Mouse (Mus musculus) lung, embryonic 16.5 days (tissue): ENCODE measurements around the gene B2m. TPM values are rescaled to one million over a fixed set of nuclear protein-coding genes. Genes with fewer than 3 reads are reported as not detected.
"Not testable (repeated sequence)": the region's sequence is repeated elsewhere in the genome, so short reads cannot be mapped to it uniquely, and the experiment has no call there.

Experiments used
- ATAC-seq: fragments of 200-750 bp; cut with Nextera tagmentation; 2 replicates; pipeline ENCODE4 v1.8.0; 2017; ENCODE audit warnings: low read depth, mild to moderate bottlenecking, moderate library complexity
- H3K27ac ChIP-seq: fragments of 300-500 bp; sonication (generic); 2 replicates; pipeline ENCODE4 v1.5.1; 2014; ENCODE audit warnings: mild to moderate bottlenecking, control low read depth, low read length
- H3K27me3 ChIP-seq: fragments of 300-500 bp; sonication (generic); 2 replicates; pipeline ENCODE4 v1.6.1; 2014; ENCODE audit warnings: low read depth, low read length, mixed read lengths; ENCODE audit not compliant: control insufficient read depth, insufficient read depth
- H3K36me3 ChIP-seq: fragments of 300-500 bp; sonication (generic); 2 replicates; pipeline ENCODE4 v1.6.1; 2014; ENCODE audit warnings: low read length; ENCODE audit not compliant: control insufficient read depth, insufficient read depth
- H3K4me1 ChIP-seq: fragments of 300-500 bp; sonication (generic); replicated peaks from 2 replicates; pipeline ENCODE4 v1.6.1; 2014; ENCODE audit warnings: low read length, mixed read lengths; ENCODE audit not compliant: control insufficient read depth, insufficient read depth
- H3K4me2 ChIP-seq: fragments of 300-500 bp; sonication (generic); 2 replicates; pipeline ENCODE4 v1.6.1; 2014; ENCODE audit warnings: low read depth, low read length, control low read depth
- H3K4me3 ChIP-seq: fragments of 300-500 bp; sonication (generic); 2 replicates; pipeline ENCODE4 v1.5.1; 2014; ENCODE audit warnings: mild to moderate bottlenecking, low read length, control low read depth
- H3K9ac ChIP-seq: fragments of 300-500 bp; sonication (generic); 2 replicates; pipeline ENCODE4 v1.6.1; 2014; ENCODE audit warnings: low read length, control low read depth
- H3K9me3 ChIP-seq: fragments of 300-500 bp; sonication (generic); 2 replicates; pipeline ENCODE4 v1.6.1; 2016; ENCODE audit warnings: low read length; ENCODE audit not compliant: control insufficient read depth
- WGBS: fragments of 180-500 bp; shearing (Covaris S2); extraction: QIAGEN DNeasy Blood & Tissue Kit; methylation state at CpG from one replicate; pipeline ENCODE4 v1.1.7; 2014; 5-methylcytosine and 5-hydroxymethylcytosine counted together
- polyA plus RNA-seq: library from polyadenylated mRNA; unstranded; fragments of >200 nt; fragmentation: Nextera tagmentation; extraction: Ambion mirVana; gene quantifications from 2 replicates; pipeline ENCODE4 v1.2.1, GENCODE M21; 2015

B2m gene
- 408 and 412 TPM in 2 replicates for polyA plus RNA-seq

- peak; percentile 99 for ATAC-seq
- Histone ChIP-seq H3K4me2 (peak within 1 kb of the TSS; percentile 74), H3K4me1 (peaks cover 13% of the 10 kb centered on the region), H3K9ac (peak within 1 kb of the TSS; percentile 87), H3K9me3 (no peaks in the 10 kb centered on the region), H3K36me3 (peaks cover 3% of the 10 kb centered on the region; the same call in 1 of the 2 replicates), H3K27me3 (no peaks in the 10 kb centered on the region), H3K27ac (peak within 1 kb of the TSS; percentile 82), H3K4me3 (peak within 1 kb of the TSS; percentile 82)
- under 1% methylated on average over 39 of the region's 40 CpGs for whole genome bisulfite sequencing
Observed at GRCm38 (mm10) chr2:122147508-122148241, at the start of gene B2m. TSS of gene B2m (plus strand) at chr2:122147686.

DNA sequence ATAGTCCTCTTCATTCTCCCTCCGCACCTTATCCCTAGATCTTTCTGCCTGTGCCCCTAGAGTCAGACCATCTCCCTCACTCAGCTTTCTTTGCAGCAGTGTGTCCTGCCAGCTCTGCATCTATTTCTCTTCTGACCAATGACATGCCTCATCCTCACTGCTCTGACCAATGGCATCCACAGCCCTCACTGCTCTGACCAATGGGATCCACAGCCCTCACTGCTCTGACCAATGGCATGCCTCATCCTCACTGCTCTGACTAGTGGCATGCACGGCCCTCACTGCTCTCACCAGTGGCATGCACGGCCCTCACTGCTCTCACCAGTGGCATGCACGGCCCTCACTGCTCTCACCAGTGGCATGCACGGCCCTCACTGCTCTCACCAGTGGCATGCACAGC lies 49.8 kb upstream of the B2m start:
- H3K27ac ChIP-seq, H3K27me3 ChIP-seq, H3K9ac ChIP-seq, ATAC-seq, H3K9me3 ChIP-seq, H3K4me3 ChIP-seq, H3K4me2 ChIP-seq, H3K4me1 ChIP-seq: not testable (repeated sequence)
- 72% methylated on average over 5 of the region's 5 CpGs for WGBS
- H3K36me3 ChIP-seq: peaks cover 26% of the 10 kb centered on the region

- Histone ChIP-seq H3K4me1 (no peaks in the 10 kb centered on the region), H3K9me3 (no peaks in the 10 kb centered on the region), H3K36me3 (peaks cover 19% of the 10 kb centered on the region), H3K9ac (no peak overlapping the region), H3K4me3 (no peak overlapping the region), H3K27me3 (no peaks in the 10 kb centered on the region), H3K4me2 (no peak overlapping the region), H3K27ac (no peak overlapping the region)
- ATAC-seq: no peak
Observed at GRCm38 (mm10) chr2:122102070-122102469, 45.4 kb upstream of the B2m start.

- Histone ChIP-seq H3K4me3 (no peak overlapping the region), H3K4me2 (no peak overlapping the region), H3K27me3 (no peaks in the 10 kb centered on the region), H3K9me3 (no peaks in the 10 kb centered on the region), H3K9ac (no peak overlapping the region), H3K36me3 (peaks cover 20% of the 10 kb centered on the region), H3K4me1 (no peaks in the 10 kb centered on the region; the same call in none of the 2 replicates), H3K27ac (no peak overlapping the region)
- no peak for ATAC-seq
- WGBS: 73% methylated on average over 14 of the region's 14 CpGs
Observed at GRCm38 (mm10) chr2:122108101-122108500, 39.4 kb upstream of the B2m start.

DNA sequence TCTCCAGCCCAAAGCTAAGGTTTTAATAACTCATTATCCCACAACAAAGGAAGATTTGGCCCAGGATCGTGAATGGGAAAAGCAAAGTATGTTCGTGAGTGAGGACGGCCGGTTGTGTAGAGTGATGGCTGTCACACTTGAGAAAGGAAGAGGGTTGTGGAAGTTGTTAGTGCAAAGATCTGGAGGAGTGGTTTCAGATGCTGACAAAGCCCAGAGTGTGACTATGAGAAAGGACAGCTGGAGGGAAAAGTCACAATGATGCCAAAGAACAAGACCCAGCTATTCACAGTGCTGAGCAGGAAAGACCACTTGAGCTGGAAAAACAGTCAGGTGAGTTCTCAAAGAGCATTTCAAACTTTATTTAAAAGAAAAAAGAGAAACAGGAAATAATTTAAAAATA lies 37.8 kb upstream of the B2m start:
- 43% methylated on average over 4 of the region's 4 CpGs for WGBS
- peak overlapping the region; percentile 73 for H3K27ac ChIP-seq
- H3K9me3 ChIP-seq: no peaks in the 10 kb centered on the region
- H3K4me3 ChIP-seq: no peak overlapping the region
- no peak overlapping the region for H3K9ac ChIP-seq
- H3K27me3 ChIP-seq: no peaks in the 10 kb centered on the region
- H3K4me1 ChIP-seq: no peaks in the 10 kb centered on the region; the same call in none of the 2 replicates
- H3K36me3 ChIP-seq: peaks cover 26% of the 10 kb centered on the region
- no peak overlapping the region for H3K4me2 ChIP-seq
- ATAC-seq: peak; percentile 95

- Histone ChIP-seq H3K4me3 (peak overlapping the region; percentile 98; the same call in 1 of the 2 replicates), H3K9me3 (no peaks in the 10 kb centered on the region), H3K36me3 (peaks cover 10% of the 10 kb centered on the region), H3K27ac (no peak overlapping the region), H3K27me3 (no peaks in the 10 kb centered on the region), H3K9ac (no peak overlapping the region), H3K4me2 (no peak overlapping the region), H3K4me1 (peaks cover 12% of the 10 kb centered on the region)
- no peak for ATAC-seq
- 78% methylated on average over 2 of the region's 2 CpGs for WGBS
Observed at GRCm38 (mm10) chr2:122116888-122117287, 30.6 kb upstream of the B2m start.

DNA sequence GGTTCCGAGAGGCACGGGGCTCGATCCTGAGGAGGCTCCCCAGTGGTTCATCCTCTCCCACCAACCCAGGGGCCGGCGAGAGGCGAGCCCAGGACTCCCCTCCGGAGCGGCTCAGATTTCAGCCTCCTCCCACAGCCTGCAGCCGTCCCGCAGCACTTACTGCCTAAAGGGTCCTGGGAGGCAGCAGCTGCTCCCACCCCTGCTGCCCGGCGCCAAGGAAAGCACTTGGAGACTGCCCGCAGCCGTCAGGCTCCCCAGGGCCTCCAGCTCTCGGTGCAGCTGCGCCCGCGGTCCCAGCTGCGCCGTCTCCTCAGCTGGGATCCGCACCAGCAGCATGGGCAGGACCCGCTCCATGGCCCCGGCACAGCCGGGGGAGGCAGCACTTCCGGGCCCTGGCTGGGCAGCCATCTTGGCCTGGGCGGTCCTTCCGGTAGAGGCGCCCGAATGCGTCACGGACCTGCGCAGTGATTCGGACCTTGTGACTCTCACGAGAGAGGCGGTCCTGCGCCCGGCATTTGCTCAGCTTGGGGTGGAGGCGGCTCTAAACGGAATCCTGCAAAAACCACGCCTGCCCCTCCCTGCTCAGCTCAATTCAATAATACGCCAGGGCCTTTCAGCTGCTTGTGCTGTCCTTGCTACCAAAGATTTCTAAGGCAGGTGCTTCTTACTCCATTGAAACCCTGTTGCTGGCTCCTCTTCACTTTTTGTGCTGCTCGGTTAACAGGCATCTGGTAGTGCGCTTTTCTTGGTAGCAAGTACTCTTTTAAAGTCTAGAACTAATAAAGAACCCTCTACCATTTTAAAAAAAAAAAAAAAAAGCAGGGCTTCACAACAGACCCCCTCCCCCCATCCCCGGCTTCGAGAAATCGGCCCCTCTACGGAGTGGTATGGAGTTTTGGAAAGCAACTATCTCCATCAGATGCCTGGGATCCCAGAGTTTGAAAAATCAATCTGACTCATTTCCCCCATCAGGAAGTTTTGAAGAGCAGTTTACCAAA lies 29.2 kb upstream of the B2m start, which contains the start of gene Spg11:
TSS of gene Spg11 (minus strand) at position 426 of the 998 bp plus-strand sequence.
- H3K4me2 ChIP-seq: peak within 1 kb of the TSS; percentile 79
- H3K4me1 ChIP-seq: peaks cover 12% of the 10 kb centered on the region
- H3K4me3 ChIP-seq: peak within 1 kb of the TSS; percentile 98
- WGBS: under 1% methylated on average over 47 of the region's 47 CpGs
- H3K9me3 ChIP-seq: no peaks in the 10 kb centered on the region
- peak within 1 kb of the TSS; percentile 99 for H3K27ac ChIP-seq
- H3K36me3 ChIP-seq: peaks cover 6% of the 10 kb centered on the region
- peak; percentile 99 for ATAC-seq
- no peaks in the 10 kb centered on the region for H3K27me3 ChIP-seq
- peak within 1 kb of the TSS; percentile 99 for H3K9ac ChIP-seq

- H3K27me3 ChIP-seq: no peaks in the 10 kb centered on the region
- no peaks in the 10 kb centered on the region for H3K4me1 ChIP-seq
- H3K4me3 ChIP-seq: no peak overlapping the region
- H3K4me2 ChIP-seq: no peak overlapping the region
- H3K36me3 ChIP-seq: no peaks in the 10 kb centered on the region
- 27% methylated on average over 12 of the region's 12 CpGs for WGBS
- no peak overlapping the region for H3K27ac ChIP-seq
- H3K9ac ChIP-seq: no peak overlapping the region
- ATAC-seq: no peak
- H3K9me3 ChIP-seq: no peaks in the 10 kb centered on the region
Observed at GRCm38 (mm10) chr2:122125680-122126572, 21.6 kb upstream of the B2m start.
